Mouse (Mus musculus) E14TG2a.4 (cell line): ENCODE data around the gene Kmt5a.

Experiments used
- H3K27me3 ChIP-seq: 2 replicates; pipeline ENCODE4 v1.6.1; 2014; ENCODE audit warnings: low read length, control low read depth; ENCODE audit not compliant: insufficient read depth
- H3K36me3 ChIP-seq: 2 replicates; pipeline ENCODE4 v1.6.1; 2014; ENCODE audit warnings: low read length, control low read depth; ENCODE audit not compliant: insufficient read depth
- H3K4me1 ChIP-seq: replicated peaks from 2 replicates; pipeline ENCODE4 v1.6.1; 2014; ENCODE audit warnings: low read depth, low read length, control low read depth
- H3K4me3 ChIP-seq: replicated peaks from 2 replicates; pipeline ENCODE4 v1.5.1; 2014; ENCODE audit warnings: mild to moderate bottlenecking, low read length
- H3K9me3 ChIP-seq: 2 replicates; pipeline ENCODE4 v1.6.1; 2014; ENCODE audit warnings: low read length, control low read depth
- CTCF ChIP-seq: conservative IDR thresholded peaks from 2 replicates; pipeline ENCODE4 v1.5.1; 2014; ENCODE audit warnings: low read length
- NANOG ChIP-seq: IDR thresholded peaks from 2 replicates; pipeline ENCODE4 v1.6.1; 2014; ENCODE audit warnings: borderline replicate concordance, low read length, mixed read lengths
- POU5F1 ChIP-seq: IDR thresholded peaks from 2 replicates; pipeline ENCODE4 v1.6.1; 2014; ENCODE audit warnings: low read length, borderline replicate concordance

Gene Kmt5a

GRCm38 (mm10) chr5:124444661-124445561, 5.2 kb downstream of the Kmt5a start:
- Histone ChIP-seq H3K27me3 (no peaks in the 10 kb centered on the region), H3K4me1 (peaks cover 76% of the 10 kb centered on the region), H3K36me3 (peaks cover 46% of the 10 kb centered on the region), H3K4me3 (peak overlapping the region; percentile 86), H3K9me3 (no peaks in the 10 kb centered on the region)
- TF ChIP-seq NANOG: no peak
- TF ChIP-seq POU5F1: no peak
- no peak for TF ChIP-seq CTCF

DNA sequence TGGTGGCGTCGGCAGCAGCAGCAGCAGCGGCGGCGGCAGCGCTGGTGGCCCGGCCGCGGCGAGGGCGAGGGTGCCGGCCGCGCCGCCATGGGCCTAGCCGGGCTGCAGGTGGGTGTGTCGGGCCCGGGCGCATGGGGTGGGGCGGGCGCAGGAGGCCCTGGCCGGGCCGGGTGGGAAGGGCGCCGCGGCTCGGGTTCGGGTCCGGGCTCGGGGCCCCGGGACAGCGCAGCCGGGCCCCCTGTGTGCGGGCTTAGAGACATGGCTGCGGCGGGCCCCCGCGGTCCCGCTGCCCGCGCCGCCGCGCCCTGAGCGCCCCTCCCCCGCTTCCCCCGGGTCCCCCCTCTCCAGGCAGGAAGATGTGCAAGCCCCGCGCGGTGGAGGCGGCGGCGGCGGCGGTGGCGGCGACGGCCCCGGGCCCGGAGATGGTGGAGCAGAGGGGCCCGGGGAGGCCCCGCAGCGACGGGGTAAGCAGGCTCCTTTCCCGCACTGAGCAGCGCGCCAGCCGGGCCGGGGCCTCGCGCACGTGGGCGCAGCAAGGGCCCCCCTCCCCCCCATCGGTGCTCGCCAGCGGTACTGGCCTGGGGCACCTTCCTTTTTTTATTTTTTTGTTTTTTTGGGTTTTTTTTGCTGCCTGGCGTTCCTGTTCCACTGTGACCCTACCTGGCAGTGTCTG, 6.0 kb downstream of the Kmt5a start:
- Histone ChIP-seq H3K36me3 (peaks cover 55% of the 10 kb centered on the region), H3K4me1 (peaks cover 79% of the 10 kb centered on the region), H3K4me3 (peak overlapping the region; percentile 86), H3K27me3 (no peaks in the 10 kb centered on the region), H3K9me3 (no peaks in the 10 kb centered on the region)
- no peak for TF ChIP-seq NANOG
- TF ChIP-seq CTCF: no peak
- TF ChIP-seq POU5F1: no peak

- H3K4me1 ChIP-seq: peaks cover 82% of the 10 kb centered on the region
- H3K9me3 ChIP-seq: no peaks in the 10 kb centered on the region
- H3K27me3 ChIP-seq: no peaks in the 10 kb centered on the region
- no peak for TF ChIP-seq CTCF
- TF ChIP-seq POU5F1: no peak
- no peak for TF ChIP-seq NANOG
- H3K36me3 ChIP-seq: peaks cover 61% of the 10 kb centered on the region
- peak overlapping the region; percentile 86 for H3K4me3 ChIP-seq
Measured at GRCm38 (mm10) chr5:124446301-124446881, 6.7 kb downstream of the Kmt5a start.

DNA sequence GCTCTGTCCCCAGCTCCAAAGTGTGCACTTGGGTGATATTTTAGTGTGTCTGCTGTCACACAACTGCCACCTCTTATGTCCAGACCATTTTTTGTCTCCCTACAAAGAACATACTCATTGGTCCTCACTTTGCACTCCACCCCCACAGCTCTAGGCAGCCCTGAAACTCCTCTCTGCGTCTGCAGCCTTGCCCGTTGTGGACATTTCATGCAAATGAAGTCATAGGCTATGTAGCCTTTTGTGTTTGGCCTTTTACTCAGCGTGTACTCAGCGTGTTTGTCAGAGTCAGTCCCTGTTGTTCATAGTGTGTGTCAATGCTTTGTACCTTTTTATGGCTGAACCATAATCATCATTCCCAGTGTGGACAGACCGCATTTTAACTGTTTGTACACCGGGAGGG, 9.8 kb downstream of the Kmt5a start:
- Histone ChIP-seq H3K27me3 (no peaks in the 10 kb centered on the region), H3K4me1 (peaks cover 87% of the 10 kb centered on the region), H3K4me3 (no peak overlapping the region), H3K9me3 (no peaks in the 10 kb centered on the region), H3K36me3 (peaks cover 78% of the 10 kb centered on the region)
- TF ChIP-seq CTCF (no peak), NANOG (no peak), POU5F1 (no peak)

DNA sequence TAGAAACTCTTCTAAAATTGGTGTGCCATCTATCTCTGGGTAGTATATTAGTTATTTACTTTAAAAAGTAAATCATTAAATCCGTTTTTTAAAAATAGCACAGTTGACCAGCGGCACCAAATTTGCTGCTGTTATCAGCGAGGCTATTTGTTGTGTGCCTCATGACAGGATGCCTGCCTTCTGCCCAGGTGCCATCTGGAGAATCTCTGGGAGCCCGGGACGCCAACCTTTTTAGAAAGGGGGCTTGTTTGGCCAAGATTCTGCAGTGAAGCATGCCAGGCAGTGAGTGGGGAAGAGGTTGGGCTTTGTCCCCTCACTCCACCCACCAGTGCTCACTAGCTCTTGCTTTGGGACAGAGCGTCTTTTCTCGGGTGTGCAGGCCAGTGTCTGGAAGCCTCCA, 10.3 kb downstream of the Kmt5a start:
- peaks cover 84% of the 10 kb centered on the region for H3K36me3 ChIP-seq
- H3K27me3 ChIP-seq: no peaks in the 10 kb centered on the region
- H3K9me3 ChIP-seq: no peaks in the 10 kb centered on the region
- H3K4me3 ChIP-seq: peak overlapping the region; percentile 41; the same call in 1 of the 2 replicates
- TF ChIP-seq CTCF (no peak), NANOG (no peak), POU5F1 (no peak)
- H3K4me1 ChIP-seq: peaks cover 86% of the 10 kb centered on the region

GRCm38 (mm10) chr5:124450641-124451340, 11.1 kb downstream of the Kmt5a start:
- Histone ChIP-seq H3K4me1 (peaks cover 87% of the 10 kb centered on the region), H3K4me3 (peak overlapping the region; percentile 41; the same call in 1 of the 2 replicates), H3K36me3 (peaks cover 91% of the 10 kb centered on the region), H3K27me3 (no peaks in the 10 kb centered on the region), H3K9me3 (no peaks in the 10 kb centered on the region)
- TF ChIP-seq NANOG: no peak
- TF ChIP-seq CTCF: no peak
- no peak for TF ChIP-seq POU5F1

DNA sequence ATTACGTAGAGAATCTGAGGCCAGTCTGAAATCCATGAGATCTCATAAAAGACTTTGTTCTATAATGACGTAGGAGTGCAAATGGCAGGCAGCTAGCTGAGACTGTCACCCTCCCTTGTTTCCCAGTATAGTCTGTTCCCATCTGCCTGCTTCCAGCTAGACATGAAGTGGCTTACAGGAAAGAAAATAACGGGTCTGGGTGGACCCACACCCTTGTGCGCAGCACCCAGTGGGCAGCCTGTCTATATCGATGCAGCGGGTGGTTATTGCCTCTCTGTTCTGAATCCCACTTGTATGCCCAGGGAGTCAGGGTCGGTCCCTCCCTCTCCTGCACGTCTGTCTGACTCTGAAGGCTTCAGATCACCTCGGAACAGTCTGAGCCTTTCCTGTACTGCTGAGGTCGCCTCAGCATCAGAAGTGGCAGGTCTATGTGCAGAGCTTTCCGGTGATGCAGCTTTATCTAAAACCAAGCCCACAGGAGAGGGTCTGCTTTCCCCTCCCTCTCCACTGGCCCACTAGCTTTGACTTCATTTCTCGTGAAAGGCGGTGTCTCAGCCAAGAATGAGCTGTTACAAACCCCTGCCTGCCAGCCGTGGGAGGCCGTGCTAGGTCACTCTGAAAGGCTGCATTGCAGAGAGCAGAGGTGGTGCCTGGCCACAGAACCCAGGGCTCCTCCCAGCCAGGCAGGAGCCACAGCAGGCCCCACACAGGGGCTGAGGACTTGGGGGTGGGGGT, 12.9 kb downstream of the Kmt5a start:
- Histone ChIP-seq H3K36me3 (peaks cover 99% of the 10 kb centered on the region), H3K9me3 (no peaks in the 10 kb centered on the region), H3K4me3 (peak overlapping the region; percentile 7), H3K4me1 (peaks cover 71% of the 10 kb centered on the region), H3K27me3 (no peaks in the 10 kb centered on the region)
- TF ChIP-seq CTCF (no peak), NANOG (no peak), POU5F1 (no peak)
